ENCODE assay signal across 22 mouse cellular contexts in genomic region chr11:120297767-120298166, GRCm38 (mm10). TPM values are rescaled to one million over a fixed set of nuclear protein-coding genes. Genes with fewer than 3 reads are reported as not detected.
DNase-seq lines count a peak whose midpoint lies in the region; ATAC-seq and TF ChIP-seq lines count a peak whose summit lies in the region.
"Had no signal": no experiment of that assay in that cellular context is flagged by ENCODE, and none has a peak within 500 bp of the region (broad histone marks: within the 10 kb centered on the region; RNA-seq: fewer than 3 reads in every experiment).

No protein-coding gene starts in this region.

- DNase-seq in forebrain, postnatal 0 days, result no peak
- peak; percentile 60 for DNase-seq in retina, postnatal 1 day
- no peak for DNase-seq in retina, embryonic 14.5 days (ENCODE audit: low spot score)
- no peak for DNase-seq in embryonic facial prominence, embryonic 10.5 days (ENCODE audit: low spot score)
- DNase-seq in neural tube, embryonic 10.5 days (ENCODE audit: extremely low spot score, low spot score), result no peak
- DNase-seq in urinary bladder, postnatal 25 days (ENCODE audit: low spot score), result no peak
- DNase-seq: adrenal gland, postnatal 10 days; B cell, adult 2 months; cerebellum, adult 11-12 months; gastrocnemius, postnatal 36 days; heart, postnatal 14 days; layer of hippocampus, postnatal 36 days; left cerebral cortex, postnatal 4 days; lung, embryonic 14.5 days; midbrain, embryonic 14.5 days; right cerebral cortex, postnatal 4 days; thymus, postnatal 36 days had no signal

- 73% methylated on average over 7 of the region's 7 CpGs for WGBS in forebrain, postnatal 0 days
- 75% methylated on average over 7 of the region's 7 CpGs for WGBS in forebrain, embryonic 13.5 days
- WGBS in embryonic facial prominence, embryonic 10.5 days, result 78% methylated on average over 7 of the region's 7 CpGs

- no peak overlapping the region for H3K27ac ChIP-seq in forebrain, postnatal 0 days (ENCODE audit: low read depth, low read length)
- H3K27ac ChIP-seq in forebrain, embryonic 13.5 days, result no peak overlapping the region
- peak overlapping the region; percentile 63 for H3K27ac ChIP-seq in embryonic facial prominence, embryonic 10.5 days (replicated peaks)
- H3K27ac ChIP-seq: intestine, embryonic 15.5 days; liver, embryonic 12.5 days; neural tube, embryonic 12.5 days had no signal

- H3K36me3 ChIP-seq in forebrain, postnatal 0 days (ENCODE audit: insufficient read depth), result no peaks in the 10 kb centered on the region
- peaks cover 6% of the 10 kb centered on the region; the same call in 1 of the 2 replicates for H3K36me3 ChIP-seq in forebrain, embryonic 13.5 days (ENCODE audit: poor library complexity, severe bottlenecking)
- peaks cover 10% of the 10 kb centered on the region for H3K36me3 ChIP-seq in embryonic facial prominence, embryonic 10.5 days (replicated peaks)
- H3K36me3 ChIP-seq: liver, embryonic 12.5 days; neural tube, embryonic 12.5 days had no signal

- no peaks in the 10 kb centered on the region for H3K9me3 ChIP-seq in forebrain, postnatal 0 days (ENCODE audit: low read length)
- H3K9me3 ChIP-seq in forebrain, embryonic 13.5 days (replicated peaks), result no peaks in the 10 kb centered on the region
- no peaks in the 10 kb centered on the region for H3K9me3 ChIP-seq in embryonic facial prominence, embryonic 10.5 days
- H3K9me3 ChIP-seq: intestine, embryonic 15.5 days; liver, embryonic 12.5 days; neural tube, embryonic 12.5 days had no signal

- H3K27me3 ChIP-seq in forebrain, postnatal 0 days (ENCODE audit: insufficient read depth, low read length), result no peaks in the 10 kb centered on the region
- peaks cover 4% of the 10 kb centered on the region; the same call in 1 of the 2 replicates for H3K27me3 ChIP-seq in forebrain, embryonic 13.5 days
- no peaks in the 10 kb centered on the region for H3K27me3 ChIP-seq in embryonic facial prominence, embryonic 10.5 days (replicated peaks; ENCODE audit: low read depth, poor library complexity, severe bottlenecking)
- H3K27me3 ChIP-seq: intestine, embryonic 15.5 days; neural tube, embryonic 12.5 days had no signal

- no peaks in the 10 kb centered on the region for H3K4me1 ChIP-seq in forebrain, postnatal 0 days (ENCODE audit: insufficient read depth)
- peaks cover 57% of the 10 kb centered on the region for H3K4me1 ChIP-seq in forebrain, embryonic 13.5 days
- H3K4me1 ChIP-seq in embryonic facial prominence, embryonic 10.5 days, result peaks cover 65% of the 10 kb centered on the region

- no peak overlapping the region for H3K4me2 ChIP-seq in forebrain, postnatal 0 days (ENCODE audit: low read depth)
- no peak overlapping the region for H3K4me2 ChIP-seq in forebrain, embryonic 13.5 days
- H3K4me2 ChIP-seq: intestine, embryonic 15.5 days; liver, embryonic 12.5 days; lung, embryonic 14.5 days; neural tube, embryonic 12.5 days had no signal

- peak; percentile 34; the same call in 1 of the 2 replicates for ATAC-seq in forebrain, postnatal 0 days
- no peak for ATAC-seq in forebrain, embryonic 13.5 days
- ATAC-seq in megakaryocyte, adult 5-6 weeks (ENCODE audit: poor library complexity, severe bottlenecking), result no peak
- ATAC-seq: intestine, embryonic 15.5 days; liver, embryonic 12.5 days had no signal

- no peak for TF ChIP-seq CTCF in forebrain, postnatal 0 days (IDR thresholded peaks at IDR 0.05; ENCODE audit: low read depth)

- H3K4me3 ChIP-seq in forebrain, postnatal 0 days (ENCODE audit: low read depth, low read length), result no peak overlapping the region
- no peak overlapping the region for H3K4me3 ChIP-seq in forebrain, embryonic 13.5 days
- peak overlapping the region; percentile 3; the same call in 1 of the 2 replicates for H3K4me3 ChIP-seq in embryonic facial prominence, embryonic 10.5 days
- H3K4me3 ChIP-seq: intestine, embryonic 15.5 days; liver, embryonic 12.5 days; neural tube, embryonic 12.5 days had no signal

- no peak overlapping the region for H3K9ac ChIP-seq in forebrain, postnatal 0 days
- H3K9ac ChIP-seq in forebrain, embryonic 13.5 days, result no peak overlapping the region
- H3K9ac ChIP-seq: intestine, embryonic 15.5 days; liver, embryonic 12.5 days; lung, embryonic 14.5 days; neural tube, embryonic 12.5 days had no signal

RNA-seq across cellular contexts. Expression of gene Actg1, which starts 50.6 kb away (rescaled TPM):
- 2,455 and 2,516 TPM in 2 replicates for total RNA-seq in forebrain, postnatal 0 days (2014; rRNA removed)
- polyA plus RNA-seq in forebrain, postnatal 0 days (2015; fragmentation: Nextera tagmentation; extraction: Ambion mirVana), result 4,096 and 4,381 TPM in 2 replicates
- polyA plus RNA-seq in forebrain, embryonic 13.5 days (2015; fragmentation: Nextera tagmentation; extraction: Ambion mirVana), result 3,229 and 3,555 TPM in 2 replicates
- polyA plus RNA-seq in embryonic facial prominence, embryonic 10.5 days (2016; fragmentation: Nextera tagmentation; extraction: Ambion mirVana), result 3,067 and 3,150 TPM in 2 replicates
- 4,212 and 4,544 TPM in 2 replicates for total RNA-seq in megakaryocyte, adult 5-6 weeks (2015)
- total RNA-seq in megakaryocyte, adult 5-6 weeks (2017), result 2,305 and 2,430 TPM in 2 replicates
